ENCODE assay signal across 15 mouse cellular contexts in the genomic region with DNA sequence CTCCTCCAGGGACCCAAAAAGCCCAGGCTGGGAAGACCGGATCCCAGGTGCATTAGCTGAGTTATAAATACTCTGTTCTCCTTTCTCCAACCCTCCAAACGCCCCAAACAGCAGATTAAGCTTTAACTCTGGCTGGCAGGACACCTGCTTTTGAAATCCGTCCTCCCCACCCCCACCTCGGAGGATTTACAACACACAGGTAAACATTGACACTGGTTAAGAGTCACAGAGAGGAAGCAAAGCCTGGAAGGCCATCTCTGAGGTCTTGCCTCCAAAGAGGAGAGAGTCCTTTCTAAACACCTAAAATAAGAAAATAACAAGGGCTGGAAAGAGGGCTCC. TPM values are rescaled to one million over a fixed set of nuclear protein-coding genes. Genes with fewer than 3 reads are reported as not detected.
DNase-seq lines count a peak whose midpoint lies in the region; ATAC-seq and TF ChIP-seq lines count a peak whose summit lies in the region.
"Had no signal": no experiment of that assay in that cellular context is flagged by ENCODE, and none has a peak within 500 bp of the region (broad histone marks: within the 10 kb centered on the region; RNA-seq: fewer than 3 reads in every experiment).

No protein-coding gene starts in this region.

- H3K4me1 ChIP-seq in intestine, embryonic 14.5 days (replicated peaks; ENCODE audit: control insufficient read depth, insufficient read depth, low read length), result peaks cover 23% of the 10 kb centered on the region
- peaks cover 57% of the 10 kb centered on the region for H3K4me1 ChIP-seq in kidney, adult 2 months (ENCODE audit: control insufficient read depth, insufficient read depth, low read length)
- peaks cover 4% of the 10 kb centered on the region for H3K4me1 ChIP-seq in lung, postnatal 0 days (ENCODE audit: insufficient read depth, low read depth, low read length)

- intact Hi-C loops in left cerebral cortex, adult 2 months (cut with DNase I), result no loop called here

- TF ChIP-seq EP300 in lung, postnatal 0 days (IDR thresholded peaks at IDR 0.05), result no peak

- TF ChIP-seq CTCF in kidney, adult 2 months (conservative IDR thresholded peaks at IDR 0.05; ENCODE audit: insufficient read depth, insufficient read length, low read depth, low read length), result no peak
- TF ChIP-seq CTCF in lung, postnatal 0 days (IDR thresholded peaks at IDR 0.05), result no peak
- no peak for TF ChIP-seq CTCF in left cerebral cortex, adult 2 months (IDR thresholded peaks at IDR 0.05)

- 28% methylated on average over 4 of the region's 4 CpGs for WGBS in intestine, embryonic 14.5 days
- WGBS in kidney, adult 2 months, result 18% methylated on average over 4 of the region's 4 CpGs
- 38% methylated on average over 4 of the region's 4 CpGs for WGBS in lung, postnatal 0 days

- H3K9ac ChIP-seq in intestine, embryonic 14.5 days (ENCODE audit: low read length), result no peak overlapping the region
- H3K9ac ChIP-seq in lung, postnatal 0 days (replicated peaks; ENCODE audit: low read depth), result no peak overlapping the region
- H3K9ac ChIP-seq: embryonic facial prominence, embryonic 13.5 days; hindbrain, embryonic 12.5 days had no signal

- peak overlapping the region; percentile 33 for H3K4me2 ChIP-seq in intestine, embryonic 14.5 days (ENCODE audit: low read length)
- H3K4me2 ChIP-seq in lung, postnatal 0 days (replicated peaks; ENCODE audit: low read depth, low read length), result peak overlapping the region; percentile 8; the same call in 1 of the 2 replicates
- H3K4me2 ChIP-seq: embryonic facial prominence, embryonic 13.5 days; hindbrain, embryonic 12.5 days had no signal

- no peak for TF ChIP-seq POLR2A in kidney, adult 2 months (IDR thresholded peaks at IDR 0.05; ENCODE audit: low read depth, low read length)

- peak overlapping the region; percentile 71 for H3K27ac ChIP-seq in intestine, embryonic 14.5 days (ENCODE audit: low read depth)
- H3K27ac ChIP-seq in kidney, adult 2 months (ENCODE audit: insufficient read depth, low read depth, low read length), result peak overlapping the region; percentile 98
- peak overlapping the region; percentile 88 for H3K27ac ChIP-seq in lung, postnatal 0 days (ENCODE audit: low read length)
- no peak overlapping the region for H3K27ac ChIP-seq in left cerebral cortex, adult 2 months
- H3K27ac ChIP-seq: embryonic facial prominence, embryonic 13.5 days; hindbrain, embryonic 12.5 days; macrophage had no signal

- H3K36me3 ChIP-seq in intestine, embryonic 14.5 days (ENCODE audit: control insufficient read depth, insufficient read depth, low read length), result no peaks in the 10 kb centered on the region
- no peaks in the 10 kb centered on the region for H3K36me3 ChIP-seq in kidney, adult 2 months (ENCODE audit: control insufficient read depth, insufficient read depth, low read length)
- H3K36me3 ChIP-seq in lung, postnatal 0 days (ENCODE audit: insufficient read depth, low read length), result no peaks in the 10 kb centered on the region
- H3K36me3 ChIP-seq: embryonic facial prominence, embryonic 13.5 days; hindbrain, embryonic 12.5 days had no signal

- ATAC-seq in intestine, embryonic 14.5 days (replicated peaks; ENCODE audit: low FRiP score, low TSS enrichment, low read depth), result peak; percentile 51; the same call in 1 of the 2 replicates
- peak; percentile 25 for ATAC-seq in lung, postnatal 0 days
- ATAC-seq in monocyte, adult 5-6 weeks (replicated peaks; ENCODE audit: insufficient number of reproducible peaks, low FRiP score, low TSS enrichment, poor library complexity, severe bottlenecking), result no peak
- ATAC-seq: CD4-positive, CD25-positive, alpha-beta regulatory T cell, adult 4 months; Patski had no signal

- no peaks in the 10 kb centered on the region for H3K27me3 ChIP-seq in intestine, embryonic 14.5 days (replicated peaks; ENCODE audit: control insufficient read depth, insufficient read depth, low read length)
- H3K27me3 ChIP-seq in kidney, adult 2 months (replicated peaks; ENCODE audit: control insufficient read depth, insufficient read depth, low read length), result no peaks in the 10 kb centered on the region
- no peaks in the 10 kb centered on the region for H3K27me3 ChIP-seq in lung, postnatal 0 days (replicated peaks; ENCODE audit: insufficient read depth, low read length)
- H3K27me3 ChIP-seq: embryonic facial prominence, embryonic 13.5 days; hindbrain, embryonic 12.5 days; Patski had no signal

- H3K9me3 ChIP-seq in intestine, embryonic 14.5 days (ENCODE audit: control insufficient read depth, low read length), result no peaks in the 10 kb centered on the region
- no peaks in the 10 kb centered on the region for H3K9me3 ChIP-seq in lung, postnatal 0 days (ENCODE audit: low read length)
- H3K9me3 ChIP-seq: embryonic facial prominence, embryonic 13.5 days; hindbrain, embryonic 12.5 days had no signal

- DNase-seq in intestine, embryonic 14.5 days (ENCODE audit: low spot score), result peak; percentile 63
- DNase-seq in kidney, adult 2 months, result peak; percentile 90
- peak; percentile 59 for DNase-seq in liver
- DNase-seq in lung, postnatal 0 days (ENCODE audit: low spot score), result peak; percentile 59
- DNase-seq in ovary, postnatal 36 days (ENCODE audit: low spot score), result no peak
- DNase-seq in adrenal gland, adult (ENCODE audit: inconsistent age in 2 of 2, low spot score in 1 of 2), result no peak
- DNase-seq in left cerebral cortex, adult 2 months (ENCODE audit: extremely low spot score in 1 of 2, low spot score in 2 of 2), result no peak
- DNase-seq: adrenal gland, postnatal 10 days; thymus, postnatal 25 days had no signal

- H3K4me3 ChIP-seq in intestine, embryonic 14.5 days (ENCODE audit: low read depth, low read length), result no peak overlapping the region
- H3K4me3 ChIP-seq in kidney, adult 2 months (ENCODE audit: insufficient read depth, low read depth, low read length), result no peak overlapping the region
- no peak overlapping the region for H3K4me3 ChIP-seq in lung, postnatal 0 days (ENCODE audit: low read depth, low read length)
- H3K4me3 ChIP-seq in left cerebral cortex, adult 2 months, result no peak overlapping the region
- H3K4me3 ChIP-seq: embryonic facial prominence, embryonic 13.5 days; hindbrain, embryonic 12.5 days had no signal

RNA-seq across cellular contexts. Expression of a gene that starts 28.6 kb away (rescaled TPM):
- polyA plus RNA-seq in intestine, embryonic 14.5 days (2014; fragmentation: Nextera tagmentation; extraction: Ambion mirVana), result 9.3 and 12.4 TPM in 2 replicates
- polyA plus RNA-seq in kidney, adult 2 months (2012; rRNA removed), result 91.9 and 110 TPM in 2 replicates
- 22.1 and 31.0 TPM in 2 replicates for polyA plus RNA-seq in lung, postnatal 0 days (2015; fragmentation: Nextera tagmentation; extraction: Ambion mirVana)
- total RNA-seq in monocyte, adult 5-6 weeks (2017), result 0.19 TPM in 1 of 3 replicates, not detected in the others
- total RNA-seq in left cerebral cortex, adult 2 months (2021), result 100 to 1,000 TPM; 121 to 137 TPM

Comparison
In these comparisons a context has a peak if more than half of its experiments do, and no peak if none do; other contexts are left out.
1. DNase-seq: peak in intestine, embryonic 14.5 days (single experiment), kidney, adult 2 months (single experiment), liver (single experiment) and lung, postnatal 0 days (single experiment); none in ovary, postnatal 36 days (single experiment), adrenal gland, adult (0 of 2) and left cerebral cortex, adult 2 months (0 of 2).